Mouse (Mus musculus): ENCODE measurements at regions not wholly inside any gene's neighbourhood (a gene's known extent, or its start where the extent isn't known, plus 50 kb on each side); places are given as distances from the start of the nearest gene placed in this dataset.

DNA sequence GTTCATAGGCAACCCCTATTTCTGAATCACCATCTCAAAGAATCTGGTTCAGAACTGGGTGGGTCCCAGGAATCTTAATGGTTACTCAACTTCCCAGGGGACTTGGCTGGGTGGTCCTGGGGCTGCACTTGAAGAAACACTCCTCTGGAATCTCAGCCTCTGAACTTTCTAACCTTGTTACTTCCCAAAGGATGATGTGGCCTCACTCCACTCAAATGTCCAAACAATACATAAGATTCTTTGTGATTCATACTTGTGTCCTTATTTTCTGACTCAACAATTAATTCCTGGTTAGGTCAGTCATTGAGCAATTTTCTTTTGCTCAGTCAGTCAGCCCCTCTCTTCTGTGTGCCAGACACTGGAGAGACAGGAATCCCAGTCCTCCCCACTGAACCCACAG, 353.7 kb upstream of the Ubash3b start:
- Histone ChIP-seq H3K36me3 (no peaks in the 10 kb centered on the region), H3K4me3 (no peak overlapping the region), H3K9me3 (replicated peaks) (no peaks in the 10 kb centered on the region), H3K27me3 (ENCODE audit: low read depth, poor library complexity, severe bottlenecking) (no peaks in the 10 kb centered on the region), H3K27ac (no peak overlapping the region), H3K4me1 (0 out of 2 replicates have a peak, but pooled peaks cover 2% of the 10 kb centered on the region)
- no peak for DNase-seq (ENCODE audit: low spot score)

GRCm38 (mm10) chr9:41513701-41514100, 352.2 kb upstream of the Ubash3b start:
- no peak for DNase-seq (ENCODE audit: low spot score)
- no peak overlapping the region for H3K27ac ChIP-seq

DNA sequence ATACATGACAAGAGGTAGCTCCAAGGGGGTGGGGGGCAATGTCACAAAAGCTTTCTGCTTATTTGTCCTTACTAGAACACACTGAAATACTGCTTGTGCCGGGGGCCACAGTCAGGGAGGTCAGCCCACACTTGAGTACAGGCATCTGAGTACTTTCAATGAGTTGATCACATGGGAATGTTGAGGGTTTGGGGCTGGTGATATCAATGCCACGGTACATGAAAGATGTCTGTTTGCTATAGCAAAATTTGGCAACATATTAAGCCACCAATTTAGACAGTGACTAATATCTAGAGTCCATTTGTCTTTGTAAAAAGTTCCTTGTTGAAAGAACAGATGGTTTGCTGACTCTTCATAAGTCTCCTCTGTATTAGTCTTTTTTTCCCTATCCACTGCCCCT, 348.1 kb upstream of the Ubash3b start:
- Histone ChIP-seq H3K27ac (no peak overlapping the region), H3K27me3 (ENCODE audit: low read depth, poor library complexity, severe bottlenecking) (no peaks in the 10 kb centered on the region), H3K4me3 (no peak overlapping the region), H3K36me3 (peaks cover 16% of the 10 kb centered on the region), H3K4me1 (no peaks in the 10 kb centered on the region), H3K9me3 (replicated peaks) (no peaks in the 10 kb centered on the region)
- no peak for DNase-seq (ENCODE audit: low spot score)
- WGBS: 90% methylated on average over 2 of the region's 2 CpGs

More at GRCm38 (mm10) chr9:41513701-41514100, 352.2 kb upstream of the Ubash3b start:
- no peaks in the 10 kb centered on the region for H3K27me3 ChIP-seq (ENCODE audit: low read depth, poor library complexity, severe bottlenecking)
- no peaks in the 10 kb centered on the region for H3K9me3 ChIP-seq (replicated peaks)
- no peak overlapping the region for H3K4me3 ChIP-seq
- 12% methylated on average over 1 of the region's 1 CpGs for WGBS
- 0 out of 2 replicates have a peak, but pooled peaks cover 2% of the 10 kb centered on the region for H3K4me1 ChIP-seq
- peaks cover 7% of the 10 kb centered on the region; the same call in 1 of the 2 replicates for H3K36me3 ChIP-seq

- no peak overlapping the region for H3K4me3 ChIP-seq
- H3K27me3 ChIP-seq (ENCODE audit: low read depth, poor library complexity, severe bottlenecking): no peaks in the 10 kb centered on the region
- no peak overlapping the region for H3K27ac ChIP-seq
- no peaks in the 10 kb centered on the region for H3K9me3 ChIP-seq (replicated peaks)
- WGBS: 91% methylated on average over 5 of the region's 5 CpGs
- DNase-seq (ENCODE audit: low spot score): no peak
- H3K4me1 ChIP-seq: no peaks in the 10 kb centered on the region
- peaks cover 16% of the 10 kb centered on the region for H3K36me3 ChIP-seq
These were observed 347.2 kb upstream of the Ubash3b start for GRCm38 (mm10) chr9:41508746-41509145.

- no peaks in the 10 kb centered on the region for H3K9me3 ChIP-seq (replicated peaks)
- no peak overlapping the region for H3K27ac ChIP-seq
- H3K4me1 ChIP-seq: peaks cover 7% of the 10 kb centered on the region
- DNase-seq (ENCODE audit: low spot score): no peak
- H3K4me3 ChIP-seq: no peak overlapping the region
- H3K36me3 ChIP-seq: peaks cover 24% of the 10 kb centered on the region
- H3K27me3 ChIP-seq (ENCODE audit: low read depth, poor library complexity, severe bottlenecking): no peaks in the 10 kb centered on the region
- 83% methylated on average over 5 of the region's 5 CpGs for whole genome bisulfite sequencing
These were observed 336.8 kb upstream of the Ubash3b start for GRCm38 (mm10) chr9:41498326-41498725.

DNA sequence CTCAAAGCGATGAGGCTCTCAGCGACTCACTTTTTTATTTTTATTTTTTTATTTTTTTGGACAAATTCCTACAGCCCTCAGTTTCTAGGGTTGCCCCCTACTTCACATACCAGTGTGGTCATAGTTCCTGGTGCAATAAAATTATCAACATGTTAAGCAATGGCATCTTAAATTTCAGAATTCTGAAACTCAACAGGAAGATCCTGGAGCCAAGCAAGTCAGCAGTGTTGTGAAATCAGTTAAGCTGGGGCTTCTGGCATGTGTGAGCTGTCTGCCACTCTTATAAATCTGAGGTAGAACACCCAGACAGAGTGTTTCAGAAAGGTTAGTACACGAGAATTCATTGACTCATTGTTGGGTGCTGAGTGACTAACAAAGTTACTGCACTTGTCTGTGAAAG, 328.6 kb upstream of the Ubash3b start:
- Histone ChIP-seq H3K9me3 (replicated peaks) (no peaks in the 10 kb centered on the region), H3K27me3 (ENCODE audit: low read depth, poor library complexity, severe bottlenecking) (no peaks in the 10 kb centered on the region), H3K4me3 (no peak overlapping the region), H3K36me3 (peaks cover 26% of the 10 kb centered on the region; the same call in 1 of the 2 replicates), H3K4me1 (peaks cover 7% of the 10 kb centered on the region), H3K27ac (no peak overlapping the region)
- 93% methylated on average over 3 of the region's 3 CpGs for WGBS
- no peak for DNase-seq (ENCODE audit: low spot score)

DNA sequence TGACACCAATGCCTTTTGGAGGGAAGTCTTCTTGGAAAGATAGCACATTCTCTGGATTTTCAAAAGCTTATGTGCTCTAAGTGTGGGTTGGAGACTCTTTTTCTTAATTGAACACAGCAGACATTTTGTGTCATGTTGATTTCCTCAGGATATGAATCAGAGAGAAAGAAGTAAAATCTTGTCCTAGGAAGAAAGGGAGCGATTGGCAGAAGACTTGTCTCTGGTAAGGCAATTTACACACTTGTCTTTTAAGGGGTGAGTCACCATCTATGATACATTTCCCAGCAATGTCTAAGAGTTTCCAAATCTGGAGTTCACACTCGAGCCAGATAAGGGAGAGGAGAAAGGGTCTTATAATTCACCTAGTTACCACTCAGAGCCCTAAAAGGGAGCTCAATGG, 326.5 kb upstream of the Ubash3b start:
- Histone ChIP-seq H3K9me3 (replicated peaks) (no peaks in the 10 kb centered on the region), H3K4me1 (no peaks in the 10 kb centered on the region), H3K27me3 (ENCODE audit: low read depth, poor library complexity, severe bottlenecking) (no peaks in the 10 kb centered on the region), H3K4me3 (no peak overlapping the region), H3K36me3 (peaks cover 20% of the 10 kb centered on the region; the same call in 1 of the 2 replicates), H3K27ac (no peak overlapping the region)
- no peak for DNase-seq (ENCODE audit: low spot score)
- 89% methylated on average over 2 of the region's 2 CpGs for WGBS

- Histone ChIP-seq H3K27ac (no peak overlapping the region), H3K4me3 (no peak overlapping the region), H3K36me3 (peaks cover 9% of the 10 kb centered on the region; the same call in 1 of the 2 replicates), H3K9me3 (replicated peaks) (no peaks in the 10 kb centered on the region), H3K4me1 (no peaks in the 10 kb centered on the region), H3K27me3 (ENCODE audit: low read depth, poor library complexity, severe bottlenecking) (no peaks in the 10 kb centered on the region)
- WGBS: 91% methylated on average over 3 of the region's 3 CpGs
- no peak for DNase-seq (ENCODE audit: low spot score)
These were observed 321.7 kb upstream of the Ubash3b start for GRCm38 (mm10) chr9:41483218-41483617.

GRCm38 (mm10) chr9:41481611-41482266, 320.2 kb upstream of the Ubash3b start:
- H3K4me1 ChIP-seq: no peaks in the 10 kb centered on the region
- no peaks in the 10 kb centered on the region for H3K27me3 ChIP-seq (ENCODE audit: low read depth, poor library complexity, severe bottlenecking)
- peaks cover 6% of the 10 kb centered on the region; the same call in 1 of the 2 replicates for H3K36me3 ChIP-seq
- 95% methylated on average over 6 of the region's 6 CpGs for WGBS
- no peak overlapping the region for H3K27ac ChIP-seq
- H3K4me3 ChIP-seq: no peak overlapping the region
- no peak for DNase-seq (ENCODE audit: low spot score)
- no peaks in the 10 kb centered on the region for H3K9me3 ChIP-seq (replicated peaks)

- Histone ChIP-seq H3K4me3 (no peak overlapping the region), H3K36me3 (peaks cover 6% of the 10 kb centered on the region; the same call in 1 of the 2 replicates), H3K27me3 (ENCODE audit: low read depth, poor library complexity, severe bottlenecking) (no peaks in the 10 kb centered on the region), H3K4me1 (peaks cover 6% of the 10 kb centered on the region), H3K27ac (no peak overlapping the region), H3K9me3 (replicated peaks) (no peaks in the 10 kb centered on the region)
- WGBS: 90% methylated on average over 13 of the region's 13 CpGs
- DNase-seq (ENCODE audit: low spot score): no peak
These were observed 318.6 kb upstream of the Ubash3b start for GRCm38 (mm10) chr9:41479854-41480749.

GRCm38 (mm10) chr9:41479085-41479484, 317.6 kb upstream of the Ubash3b start:
- no peak overlapping the region for H3K4me3 ChIP-seq
- H3K27me3 ChIP-seq (ENCODE audit: low read depth, poor library complexity, severe bottlenecking): no peaks in the 10 kb centered on the region
- DNase-seq (ENCODE audit: low spot score): no peak
- peaks cover 16% of the 10 kb centered on the region for H3K4me1 ChIP-seq
- no peak overlapping the region for H3K27ac ChIP-seq
- peaks cover 6% of the 10 kb centered on the region; the same call in 1 of the 2 replicates for H3K36me3 ChIP-seq
- no peaks in the 10 kb centered on the region for H3K9me3 ChIP-seq (replicated peaks)
- WGBS: 94% methylated on average over 5 of the region's 5 CpGs

- Histone ChIP-seq H3K4me3 (no peak overlapping the region), H3K36me3 (peaks cover 6% of the 10 kb centered on the region; the same call in 1 of the 2 replicates), H3K4me1 (peaks cover 21% of the 10 kb centered on the region), H3K27ac (no peak overlapping the region), H3K27me3 (ENCODE audit: low read depth, poor library complexity, severe bottlenecking) (no peaks in the 10 kb centered on the region), H3K9me3 (replicated peaks) (no peaks in the 10 kb centered on the region)
- WGBS: 96% methylated on average over 7 of the region's 7 CpGs
- DNase-seq (ENCODE audit: low spot score): no peak
These were observed 316.8 kb upstream of the Ubash3b start for GRCm38 (mm10) chr9:41478106-41478848.
